Mouse (Mus musculus) MEL (cell line): ENCODE results near the gene Gpatch2. TPM values are rescaled to one million over a fixed set of nuclear protein-coding genes. Genes with fewer than 3 reads are reported as not detected.

ENCODE experiments used
- DNase-seq: peaks from one replicate; pipeline ENCODE4 v3.0.0; 2011; ENCODE audit warnings: low read depth, low spot score
- H3K27ac ChIP-seq: 2 replicates; pipeline ENCODE4 v1.5.1; 2012; ENCODE audit warnings: low read depth, mild to moderate bottlenecking, control low read depth, low read length, moderate library complexity; ENCODE audit not compliant: control insufficient read depth
- H3K27me3 ChIP-seq, 2 experiments: fragments of 150-350 bp in 1 of 2; sonication (generic) in 1 of 2; 2 replicates each; pipeline ENCODE4 v1.6.1; 2012; ENCODE audit warnings: low read length in 2 of 2, mild to moderate bottlenecking in 2 of 2, improper control_type of control experiment in 1 of 2, moderate library complexity in 1 of 2; ENCODE audit not compliant: insufficient read depth in 2 of 2, control insufficient read depth in 1 of 2
- H3K36me3 ChIP-seq, 2 experiments: 2 replicates each; pipeline ENCODE4 v1.6.1; 2012 to 2014; ENCODE audit warnings: low read length in 2 of 2, improper control_type of control experiment in 1 of 2, inconsistent platforms in 1 of 2, mild to moderate bottlenecking in 1 of 2; ENCODE audit not compliant: insufficient read depth in 2 of 2, control insufficient read depth in 1 of 2
- H3K4me1 ChIP-seq, 2 experiments: fragments of 150-350 bp in 1 of 2; sonication (generic) in 1 of 2; 2 replicates each; pipeline ENCODE4 v1.6.1; 2012; ENCODE audit warnings: low read length in 2 of 2, improper control_type of control experiment in 1 of 2, mild to moderate bottlenecking in 1 of 2; ENCODE audit not compliant: insufficient read depth in 2 of 2, control insufficient read depth in 1 of 2
- H3K4me3 ChIP-seq, 2 experiments: fragments of 150-350 bp in 1 of 2; sonication (generic) in 1 of 2; 2 replicates each; pipeline ENCODE4 v1.5.1; 2012; ENCODE audit warnings: low read depth in 2 of 2, low read length in 2 of 2, mild to moderate bottlenecking in 2 of 2, moderate library complexity in 2 of 2, control low read depth in 1 of 2, improper control_type of control experiment in 1 of 2; ENCODE audit not compliant: control insufficient read depth in 1 of 2, insufficient read depth in 1 of 2
- H3K79me2 ChIP-seq: 2 replicates; pipeline ENCODE4 v1.6.1; 2012; ENCODE audit warnings: mild to moderate bottlenecking, low read length, moderate library complexity; ENCODE audit not compliant: control insufficient read depth, poor library complexity, insufficient read depth
- H3K9ac ChIP-seq: 2 replicates; pipeline ENCODE4 v1.6.1; 2012; ENCODE audit warnings: low read depth, mild to moderate bottlenecking, control low read depth, low read length, moderate library complexity; ENCODE audit not compliant: control insufficient read depth, poor library complexity, severe bottlenecking
- H3K9me3 ChIP-seq: fragments of 150-350 bp; sonication (generic); replicated peaks from 2 replicates; pipeline ENCODE4 v1.6.1; 2012; ENCODE audit warnings: mild to moderate bottlenecking, low read length, improper control_type of control experiment, moderate library complexity; ENCODE audit not compliant: insufficient read depth
- BHLHE40 ChIP-seq: IDR thresholded peaks from 2 replicates; pipeline ENCODE4 v1.6.1; 2012; ENCODE audit warnings: low read depth, mild to moderate bottlenecking, inconsistent platforms, low read length, improper control_type of control experiment, borderline replicate concordance
- CHD1 ChIP-seq: IDR thresholded peaks from 2 replicates; pipeline ENCODE4 v1.6.1; 2012; ENCODE audit warnings: low read depth, mild to moderate bottlenecking, inconsistent platforms, low read length, improper control_type of control experiment
- CHD2 ChIP-seq: IDR thresholded peaks from 2 replicates; pipeline ENCODE4 v1.6.1; 2011; ENCODE audit warnings: low read length, improper control_type of control experiment
- CTCF ChIP-seq, 3 experiments: IDR thresholded peaks in 2 of 3; conservative IDR thresholded peaks in 1 of 3; 2 replicates each; pipeline ENCODE4 v1.5.1; 2011 to 2012; ENCODE audit warnings: low read length in 3 of 3, low read depth in 2 of 3, mild to moderate bottlenecking in 2 of 3, improper control_type of control experiment in 1 of 3, inconsistent platforms in 1 of 3, mixed read lengths in 1 of 3, moderate library complexity in 1 of 3; ENCODE audit not compliant: control insufficient read depth in 1 of 3, insufficient read depth in 1 of 3, poor library complexity in 1 of 3, severe bottlenecking in 1 of 3
- E2F4 ChIP-seq: IDR thresholded peaks from 2 replicates; pipeline ENCODE4 v1.6.1; 2011; ENCODE audit warnings: low read depth, low read length, improper control_type of control experiment, borderline replicate concordance
- ELF1 ChIP-seq: IDR thresholded peaks from 2 replicates; pipeline ENCODE4 v1.6.1; 2014; ENCODE audit warnings: low read depth, mild to moderate bottlenecking, inconsistent platforms, low read length, improper control_type of control experiment, moderate library complexity
- EP300 ChIP-seq, 2 experiments: IDR thresholded peaks; 2 replicates each; pipeline ENCODE4 v1.6.1; 2011; ENCODE audit warnings: improper control_type of control experiment in 2 of 2, low read length in 2 of 2, low read depth in 1 of 2, mild to moderate bottlenecking in 1 of 2
- ETS1 ChIP-seq: IDR thresholded peaks from 2 replicates; pipeline ENCODE4 v1.6.1; 2012; ENCODE audit warnings: low read depth, mild to moderate bottlenecking, inconsistent platforms, low read length, improper control_type of control experiment, moderate library complexity
- GABPA ChIP-seq: IDR thresholded peaks from 2 replicates; pipeline ENCODE4 v1.6.1; 2012; ENCODE audit warnings: low read depth, mild to moderate bottlenecking, inconsistent platforms, low read length, improper control_type of control experiment, moderate library complexity
- GATA1 ChIP-seq: IDR thresholded peaks from 2 replicates; pipeline ENCODE4 v1.6.1; 2011; ENCODE audit warnings: low read depth, low read length, improper control_type of control experiment
- HCFC1 ChIP-seq: IDR thresholded peaks from 2 replicates; pipeline ENCODE4 v1.6.1; 2012; ENCODE audit warnings: low read depth, mild to moderate bottlenecking, inconsistent platforms, low read length, improper control_type of control experiment, moderate library complexity
- JUND ChIP-seq: IDR thresholded peaks from 2 replicates; pipeline ENCODE4 v1.6.1; 2011; ENCODE audit warnings: low read depth, mild to moderate bottlenecking, improper control_type of control experiment, low read length
- MAFK ChIP-seq: IDR thresholded peaks from 2 replicates; pipeline ENCODE4 v1.6.1; 2011; ENCODE audit warnings: low read depth, mild to moderate bottlenecking, low read length, improper control_type of control experiment, borderline replicate concordance
- MAX ChIP-seq: IDR thresholded peaks from 2 replicates; pipeline ENCODE4 v1.6.1; 2011; ENCODE audit warnings: low read length, improper control_type of control experiment
- MAZ ChIP-seq: IDR thresholded peaks from 2 replicates; pipeline ENCODE4 v1.6.1; 2012; ENCODE audit warnings: low read depth, mild to moderate bottlenecking, inconsistent platforms, low read length, improper control_type of control experiment
- MEF2A ChIP-seq: IDR thresholded peaks from 2 replicates; pipeline ENCODE4 v1.6.1; 2014; ENCODE audit warnings: low read depth, mild to moderate bottlenecking, inconsistent platforms, low read length, improper control_type of control experiment; ENCODE audit not compliant: poor library complexity, insufficient replicate concordance, severe bottlenecking; ENCODE audit errors: extremely low read depth
- MXI1 ChIP-seq: IDR thresholded peaks from 2 replicates; pipeline ENCODE4 v1.6.1; 2011; ENCODE audit warnings: mild to moderate bottlenecking, low read depth, low read length, improper control_type of control experiment
- MYB ChIP-seq: IDR thresholded peaks from 2 replicates; pipeline ENCODE4 v1.6.1; 2011; ENCODE audit warnings: mild to moderate bottlenecking, low read depth, low read length, improper control_type of control experiment
- NELFE ChIP-seq: IDR thresholded peaks from 2 replicates; pipeline ENCODE4 v1.6.1; 2011; ENCODE audit warnings: low read depth, low read length, improper control_type of control experiment
- NRF1 ChIP-seq: IDR thresholded peaks from 2 replicates; pipeline ENCODE4 v1.6.1; 2014; ENCODE audit warnings: low read depth, mild to moderate bottlenecking, inconsistent platforms, low read length, improper control_type of control experiment, moderate library complexity; ENCODE audit not compliant: poor library complexity, insufficient read depth, severe bottlenecking
- POLR2A ChIP-seq, 2 experiments: IDR thresholded peaks; 2 replicates each; pipeline ENCODE4 v1.6.1; 2011 to 2012; ENCODE audit warnings: low read length in 2 of 2, mild to moderate bottlenecking in 2 of 2, control low read depth in 1 of 2, improper control_type of control experiment in 1 of 2, low read depth in 1 of 2, moderate library complexity in 1 of 2; ENCODE audit not compliant: control insufficient read depth in 1 of 2, insufficient read depth in 1 of 2, poor library complexity in 1 of 2
- POLR2AphosphoS2 ChIP-seq: IDR thresholded peaks from 2 replicates; pipeline ENCODE4 v1.6.1; 2011; ENCODE audit warnings: low read length, improper control_type of control experiment
- POLR2AphosphoS5 ChIP-seq: IDR thresholded peaks from 2 replicates; pipeline ENCODE4 v1.6.1; 2012; ENCODE audit warnings: low read depth, borderline replicate concordance, mild to moderate bottlenecking, inconsistent platforms, low read length, moderate library complexity, mixed read lengths
- RAD21 ChIP-seq: IDR thresholded peaks from 2 replicates; pipeline ENCODE4 v1.6.1; 2011; ENCODE audit warnings: mild to moderate bottlenecking, low read depth, low read length, improper control_type of control experiment
- RCOR1 ChIP-seq: IDR thresholded peaks from 2 replicates; pipeline ENCODE4 v1.6.1; 2012; ENCODE audit warnings: low read depth, mild to moderate bottlenecking, inconsistent platforms, low read length, improper control_type of control experiment
- SIN3A ChIP-seq: IDR thresholded peaks from 2 replicates; pipeline ENCODE4 v1.6.1; 2012; ENCODE audit warnings: low read length, improper control_type of control experiment, inconsistent platforms
- SMC3 ChIP-seq: IDR thresholded peaks from 2 replicates; pipeline ENCODE4 v1.6.1; 2011; ENCODE audit warnings: low read depth, low read length, improper control_type of control experiment
- TAL1 ChIP-seq: IDR thresholded peaks from 2 replicates; pipeline ENCODE4 v1.6.1; 2012; ENCODE audit warnings: mild to moderate bottlenecking, inconsistent platforms, low read length, moderate library complexity, mixed read lengths
- TBP ChIP-seq: IDR thresholded peaks from 2 replicates; pipeline ENCODE4 v1.8.0; 2011; ENCODE audit warnings: low read depth, low read length, improper control_type of control experiment
- TCF12 ChIP-seq: IDR thresholded peaks from 2 replicates; pipeline ENCODE4 v1.6.1; 2014; ENCODE audit warnings: low read depth, mild to moderate bottlenecking, inconsistent platforms, low read length, improper control_type of control experiment, moderate library complexity
- UBTF ChIP-seq: IDR thresholded peaks from 2 replicates; pipeline ENCODE4 v1.6.1; 2012; ENCODE audit warnings: low read depth, mild to moderate bottlenecking, inconsistent platforms, low read length, improper control_type of control experiment, moderate library complexity, borderline replicate concordance; ENCODE audit not compliant: insufficient read depth
- USF1 ChIP-seq: IDR thresholded peaks from 2 replicates; pipeline ENCODE4 v1.6.1; 2014; ENCODE audit warnings: low read depth, mild to moderate bottlenecking, inconsistent platforms, low read length, improper control_type of control experiment, moderate library complexity
- USF2 ChIP-seq, 2 experiments: IDR thresholded peaks; 2 replicates each; pipeline ENCODE4 v1.6.1; 2011 to 2012; ENCODE audit warnings: improper control_type of control experiment in 2 of 2, low read length in 2 of 2, borderline replicate concordance in 1 of 2, inconsistent platforms in 1 of 2, low read depth in 1 of 2, mild to moderate bottlenecking in 1 of 2; ENCODE audit not compliant: insufficient read depth in 1 of 2
- ZC3H11A ChIP-seq: IDR thresholded peaks from 2 replicates; pipeline ENCODE4 v1.6.1; 2012; ENCODE audit warnings: low read depth, mild to moderate bottlenecking, inconsistent platforms, low read length, improper control_type of control experiment
- ZKSCAN1 ChIP-seq: IDR thresholded peaks from 2 replicates; pipeline ENCODE4 v1.6.1; 2012; ENCODE audit warnings: low read depth, mild to moderate bottlenecking, inconsistent platforms, low read length, improper control_type of control experiment, moderate library complexity
- ZMIZ1 ChIP-seq: IDR thresholded peaks from 2 replicates; pipeline ENCODE4 v1.6.1; 2012; ENCODE audit warnings: low read depth, mild to moderate bottlenecking, inconsistent platforms, low read length, improper control_type of control experiment, moderate library complexity
- ZNF384 ChIP-seq: IDR thresholded peaks from 2 replicates; pipeline ENCODE4 v1.6.1; 2012; ENCODE audit warnings: low read depth, mild to moderate bottlenecking, inconsistent platforms, low read length, improper control_type of control experiment
- polyA plus RNA-seq, 2 experiments: library from polyadenylated mRNA; stranded (reverse) in 1 of 2; unstranded in 1 of 2; fragments of >175 nt in 1 of 2; fragments of >200 nt in 1 of 2; gene quantifications; 2 replicates each; pipeline versions ENCODE4 v1.2.1 to v1.2.4; 2012; ENCODE audit warnings: low replicate concordance in 2 of 2, low read depth in 1 of 2; ENCODE audit not compliant: insufficient read length in 2 of 2, insufficient read depth in 1 of 2, missing spikeins in 1 of 2
- total RNA-seq: library from RNA; depleted of rRNA; stranded (reverse); fragments of 300-350 nt; gene quantifications from 2 replicates; pipeline ENCODE4 v1.2.3, GENCODE M21; 2012

The Gpatch2 gene
- total and polyA plus RNA-seq, 3 experiments = 14.5 to 15.3 TPM; not detected in 1

GRCm38 (mm10) chr1:187282804-187283203 is 67.5 kb downstream of the Gpatch2 start:
- Histone ChIP-seq H3K27ac (peak overlapping the region; percentile 84), H3K4me1 (peaks cover 18 to 28% of the 10 kb centered on the region in 2 experiments), H3K36me3 (peaks cover 0 to 23% of the 10 kb centered on the region in 2 experiments; a peak in 2 of 4 replicates), H3K9ac (peak overlapping the region; percentile 39), H3K27me3 (no peaks in the 10 kb centered on the region), H3K4me3 (peak overlapping the region in 1 of 2 experiments; percentile 23; a peak in 1 of 4 replicates), H3K9me3 (no peaks in the 10 kb centered on the region), H3K79me2 (no peaks in the 10 kb centered on the region)
- peak; percentile 90 for DNase-seq
- TF ChIP-seq GABPA = no peak
- no peak for TF ChIP-seq POLR2AphosphoS5
- TF ChIP-seq CHD1 = no peak
- TF ChIP-seq SMC3 = no peak
- TF ChIP-seq MAFK = no peak
- TF ChIP-seq TBP = peak; percentile 52; the same call in 1 of the 2 replicates
- TF ChIP-seq RCOR1 = peak; percentile 33; the same call in 1 of the 2 replicates
- no peak for TF ChIP-seq MAZ
- TF ChIP-seq TCF12 = peak; percentile 64
- peak; percentile 74 for TF ChIP-seq SIN3A
- TF ChIP-seq ZNF384 = no peak
- no peak for TF ChIP-seq RAD21
- no peak for TF ChIP-seq TAL1
- no peak for TF ChIP-seq ELF1
- no peak for TF ChIP-seq USF1
- TF ChIP-seq NELFE = 0 out of 2 replicates have a peak, but pooled peaks have one; percentile 26
- no peak for TF ChIP-seq MEF2A
- TF ChIP-seq MXI1 = 0 out of 2 replicates have a peak, but pooled peaks have one; percentile 56
- TF ChIP-seq MAX = no peak; the same call in 1 of the 2 replicates
- 0 out of 2 replicates have a peak, but pooled peaks have one; percentile 40 for TF ChIP-seq POLR2AphosphoS2
- TF ChIP-seq ETS1 = peak; percentile 89
- TF ChIP-seq HCFC1 = no peak
- no peak for TF ChIP-seq ZKSCAN1
- no peak for TF ChIP-seq ZC3H11A
- peak; percentile 86 for TF ChIP-seq GATA1
- TF ChIP-seq E2F4 = no peak
- TF ChIP-seq BHLHE40 = no peak
- no peak for TF ChIP-seq USF2 (IDR thresholded peaks at IDR 0.05; ENCODE audit: borderline replicate concordance in 1 of 2, insufficient read depth in 1 of 2, low read depth in 1 of 2, low read length in 2 of 2)
- peak in 1 of 2 experiments; percentile 43; a peak in 1 of 4 replicates for TF ChIP-seq POLR2A (IDR thresholded peaks at IDR 0.05; ENCODE audit: control insufficient read depth in 1 of 2, insufficient read depth in 1 of 2, low read depth in 1 of 2, low read length in 2 of 2, poor library complexity in 1 of 2)
- no peak for TF ChIP-seq JUND
- TF ChIP-seq ZMIZ1 = no peak
- TF ChIP-seq UBTF = no peak
- TF ChIP-seq NRF1 = no peak
- TF ChIP-seq MYB = peak; percentile 93
- peak; percentile 83 to 93 for TF ChIP-seq EP300 (IDR thresholded peaks at IDR 0.05; ENCODE audit: low read depth in 1 of 2, low read length in 2 of 2)
- no peak for TF ChIP-seq CHD2
- no peak for TF ChIP-seq CTCF (IDR thresholded peaks at IDR 0.05 in 2 of 3, conservative IDR thresholded peaks at IDR 0.05 in 1 of 3; ENCODE audit: control insufficient read depth in 1 of 3, insufficient read depth in 1 of 3, low read depth in 2 of 3, low read length in 3 of 3, poor library complexity in 1 of 3, severe bottlenecking in 1 of 3)
